Mouse (Mus musculus): Measurements from ENCODE around the gene Clec2e. TPM values are rescaled to one million over a fixed set of nuclear protein-coding genes. Genes with fewer than 3 reads are reported as not detected.
"Not testable (repeated sequence)": the region's sequence is repeated elsewhere in the genome, so short reads cannot be mapped to it uniquely, and the experiment has no call there.

The Clec2e gene
- 16.7 and 21.7 TPM in 2 replicates for polyA plus RNA-seq (2015; fragmentation: Nextera tagmentation; extraction: Ambion mirVana)

- not testable (repeated sequence) for H3K4me1 ChIP-seq (ENCODE audit: control insufficient read depth, insufficient read depth, low read length); H3K9me3 ChIP-seq (ENCODE audit: control insufficient read depth, low read length); H3K36me3 ChIP-seq (ENCODE audit: control insufficient read depth, insufficient read depth, low read length); H3K27me3 ChIP-seq (replicated peaks; ENCODE audit: control insufficient read depth, insufficient read depth, low read length); H3K4me2 ChIP-seq (ENCODE audit: low read depth, low read length)
- Histone ChIP-seq H3K27ac (ENCODE audit: low read length) (peak within 1 kb of the TSS; percentile 80), H3K9ac (ENCODE audit: low read depth, low read length) (0 out of 2 replicates have a peak within 1 kb of the TSS, but pooled peaks have one; percentile 45), H3K4me3 (ENCODE audit: low read length) (peak within 1 kb of the TSS; percentile 29)
- WGBS, result 53% methylated on average over 1 of the region's 1 CpGs
- peak; percentile 60 for ATAC-seq
Measured at GRCm38 (mm10) chr6:129100794-129101193, at the start of gene Clec2e. Gene Clec2e (minus strand): TSS chr6:129100913.

GRCm38 (mm10) chr6:129146812-129147211, 46.1 kb upstream of the Clec2e start:
- Histone ChIP-seq H3K4me3 (ENCODE audit: low read length) (no peak overlapping the region), H3K27me3 (replicated peaks; ENCODE audit: control insufficient read depth, insufficient read depth, low read length) (no peaks in the 10 kb centered on the region), H3K27ac (ENCODE audit: low read length) (no peak overlapping the region), H3K4me2 (ENCODE audit: low read depth, low read length) (no peak overlapping the region), H3K9me3 (ENCODE audit: control insufficient read depth, low read length) (no peaks in the 10 kb centered on the region), H3K36me3 (ENCODE audit: control insufficient read depth, insufficient read depth, low read length) (no peaks in the 10 kb centered on the region), H3K4me1 (ENCODE audit: control insufficient read depth, insufficient read depth, low read length) (no peaks in the 10 kb centered on the region), H3K9ac (ENCODE audit: low read depth, low read length) (no peak overlapping the region)
- ATAC-seq, result no peak
- WGBS, result 95% methylated on average over 2 of the region's 2 CpGs

DNA sequence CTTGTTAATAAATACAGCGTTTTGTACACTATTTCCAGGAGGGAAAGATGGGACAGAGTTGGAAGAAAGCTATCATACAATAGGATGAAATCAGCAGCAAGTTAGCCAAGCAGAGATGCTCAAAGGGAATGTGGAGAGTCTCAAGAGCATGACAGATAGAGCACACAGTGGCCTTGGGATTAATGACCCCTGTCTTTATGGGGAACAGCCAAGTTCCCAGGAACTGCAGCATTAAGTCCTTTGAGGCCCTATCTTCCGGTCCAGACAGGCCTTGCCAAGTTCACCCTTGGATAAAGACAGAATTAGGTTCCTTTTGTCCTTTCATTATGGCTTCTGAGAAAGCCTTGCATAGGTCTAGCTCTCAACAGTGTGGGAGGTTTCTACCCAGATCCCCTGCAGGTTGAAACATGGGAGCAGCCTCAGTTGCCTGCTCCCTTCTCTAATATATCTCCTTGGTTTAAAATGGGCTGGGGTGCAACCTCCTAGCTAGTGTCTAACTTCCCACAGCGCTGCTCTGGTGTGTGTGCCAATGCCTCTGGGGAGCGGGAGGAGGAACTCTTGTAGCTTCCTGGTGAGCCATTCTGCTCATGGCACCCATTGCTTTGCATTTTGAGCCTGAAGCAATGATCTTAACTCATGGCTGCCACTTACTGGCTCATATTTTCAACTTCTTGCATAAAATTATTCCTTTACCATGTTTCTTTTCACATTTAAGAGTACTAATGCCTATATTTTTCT, 32.1 kb upstream of the Clec2e start:
- Histone ChIP-seq H3K9ac (ENCODE audit: low read depth, low read length) (no peak overlapping the region), H3K4me3 (ENCODE audit: low read length) (no peak overlapping the region), H3K27ac (ENCODE audit: low read length) (no peak overlapping the region), H3K9me3 (ENCODE audit: control insufficient read depth, low read length) (no peaks in the 10 kb centered on the region), H3K36me3 (ENCODE audit: control insufficient read depth, insufficient read depth, low read length) (no peaks in the 10 kb centered on the region), H3K4me1 (ENCODE audit: control insufficient read depth, insufficient read depth, low read length) (no peaks in the 10 kb centered on the region), H3K4me2 (ENCODE audit: low read depth, low read length) (no peak overlapping the region), H3K27me3 (replicated peaks; ENCODE audit: control insufficient read depth, insufficient read depth, low read length) (no peaks in the 10 kb centered on the region)
- no peak for ATAC-seq
- WGBS, result 84% methylated on average over 4 of the region's 4 CpGs

- H3K27ac ChIP-seq (ENCODE audit: low read length), result no peak overlapping the region
- no peak overlapping the region for H3K9ac ChIP-seq (ENCODE audit: low read depth, low read length)
- no peaks in the 10 kb centered on the region for H3K36me3 ChIP-seq (ENCODE audit: control insufficient read depth, insufficient read depth, low read length)
- no peaks in the 10 kb centered on the region for H3K27me3 ChIP-seq (replicated peaks; ENCODE audit: control insufficient read depth, insufficient read depth, low read length)
- H3K4me1 ChIP-seq (ENCODE audit: control insufficient read depth, insufficient read depth, low read length), result no peaks in the 10 kb centered on the region
- H3K4me2 ChIP-seq (ENCODE audit: low read depth, low read length), result no peak overlapping the region
- H3K9me3 ChIP-seq (ENCODE audit: control insufficient read depth, low read length), result no peaks in the 10 kb centered on the region
- H3K4me3 ChIP-seq (ENCODE audit: low read length), result no peak overlapping the region
- ATAC-seq, result no peak
Measured at GRCm38 (mm10) chr6:129126861-129127260, 26.1 kb upstream of the Clec2e start.

DNA sequence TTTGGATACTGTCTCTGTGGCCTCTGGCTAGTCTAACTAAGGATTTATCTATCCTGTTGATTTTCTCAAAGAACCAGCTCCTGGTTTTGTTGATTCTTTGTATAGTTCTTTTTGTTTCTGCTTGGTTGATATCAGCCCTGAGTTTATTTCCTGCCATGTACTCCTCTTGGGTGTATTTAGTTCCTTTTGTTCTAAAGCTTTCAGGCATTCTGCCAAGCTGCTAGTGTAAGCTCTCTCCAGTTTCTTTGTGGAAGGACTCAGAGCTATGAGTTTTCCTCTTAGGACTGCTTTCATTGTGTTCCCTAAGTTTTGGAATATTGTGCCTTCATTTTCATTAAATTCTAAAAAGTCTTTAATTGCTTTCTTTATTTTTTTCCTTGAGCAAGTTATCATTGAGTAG, 23.8 kb upstream of the Clec2e start:
- H3K4me3 ChIP-seq (ENCODE audit: low read length); H3K4me2 ChIP-seq (ENCODE audit: low read depth, low read length); H3K9ac ChIP-seq (ENCODE audit: low read depth, low read length); ATAC-seq; H3K4me1 ChIP-seq (ENCODE audit: control insufficient read depth, insufficient read depth, low read length); H3K9me3 ChIP-seq (ENCODE audit: control insufficient read depth, low read length); H3K27me3 ChIP-seq (replicated peaks; ENCODE audit: control insufficient read depth, insufficient read depth, low read length); H3K27ac ChIP-seq (ENCODE audit: low read length); H3K36me3 ChIP-seq (ENCODE audit: control insufficient read depth, insufficient read depth, low read length): not testable (repeated sequence)

GRCm38 (mm10) chr6:129116223-129116622, 15.5 kb upstream of the Clec2e start:
- ATAC-seq, result no peak
- no peak overlapping the region for H3K9ac ChIP-seq (ENCODE audit: low read depth, low read length)
- no peak overlapping the region for H3K4me3 ChIP-seq (ENCODE audit: low read length)
- no peaks in the 10 kb centered on the region for H3K36me3 ChIP-seq (ENCODE audit: control insufficient read depth, insufficient read depth, low read length)
- H3K4me2 ChIP-seq (ENCODE audit: low read depth, low read length), result no peak overlapping the region
- H3K27me3 ChIP-seq (replicated peaks; ENCODE audit: control insufficient read depth, insufficient read depth, low read length), result no peaks in the 10 kb centered on the region
- H3K27ac ChIP-seq (ENCODE audit: low read length), result no peak overlapping the region
- no peaks in the 10 kb centered on the region for H3K9me3 ChIP-seq (ENCODE audit: control insufficient read depth, low read length)
- peaks cover 6% of the 10 kb centered on the region; the same call in 1 of the 2 replicates for H3K4me1 ChIP-seq (ENCODE audit: control insufficient read depth, insufficient read depth, low read length)
- WGBS, result 98% methylated on average over 3 of the region's 3 CpGs

- H3K4me2 ChIP-seq (ENCODE audit: low read depth, low read length); H3K9ac ChIP-seq (ENCODE audit: low read depth, low read length); H3K9me3 ChIP-seq (ENCODE audit: control insufficient read depth, low read length); H3K36me3 ChIP-seq (ENCODE audit: control insufficient read depth, insufficient read depth, low read length); H3K4me1 ChIP-seq (ENCODE audit: control insufficient read depth, insufficient read depth, low read length); H3K27ac ChIP-seq (ENCODE audit: low read length); H3K27me3 ChIP-seq (replicated peaks; ENCODE audit: control insufficient read depth, insufficient read depth, low read length); H3K4me3 ChIP-seq (ENCODE audit: low read length); ATAC-seq: not testable (repeated sequence)
- 85% methylated on average over 3 of the region's 3 CpGs for WGBS
Measured at GRCm38 (mm10) chr6:129114237-129114636, 13.5 kb upstream of the Clec2e start.

DNA sequence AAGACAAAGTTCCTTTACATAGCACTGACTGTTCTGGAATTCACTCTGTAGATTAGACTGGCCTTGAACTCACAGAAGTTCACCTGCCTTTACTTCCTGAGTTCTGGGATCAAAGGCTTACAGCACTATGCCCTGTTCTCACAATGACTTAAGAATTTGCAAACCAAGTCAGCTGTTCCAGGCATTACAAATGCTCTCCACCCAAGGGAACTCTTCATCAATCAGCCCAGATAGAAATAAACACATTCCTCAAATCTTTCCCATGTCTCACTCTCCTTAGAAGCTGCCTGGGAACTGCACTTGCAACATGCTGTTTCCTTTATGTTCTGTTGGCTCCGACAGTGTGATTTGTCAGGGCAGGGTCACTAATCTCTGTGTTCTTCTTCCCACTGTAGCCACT, 13.1 kb upstream of the Clec2e start:
- Histone ChIP-seq H3K27me3 (replicated peaks; ENCODE audit: control insufficient read depth, insufficient read depth, low read length) (no peaks in the 10 kb centered on the region), H3K9ac (ENCODE audit: low read depth, low read length) (no peak overlapping the region), H3K27ac (ENCODE audit: low read length) (no peak overlapping the region), H3K4me3 (ENCODE audit: low read length) (no peak overlapping the region), H3K4me1 (ENCODE audit: control insufficient read depth, insufficient read depth, low read length) (peaks cover 6% of the 10 kb centered on the region; the same call in 1 of the 2 replicates), H3K9me3 (ENCODE audit: control insufficient read depth, low read length) (no peaks in the 10 kb centered on the region), H3K36me3 (ENCODE audit: control insufficient read depth, insufficient read depth, low read length) (no peaks in the 10 kb centered on the region), H3K4me2 (ENCODE audit: low read depth, low read length) (no peak overlapping the region)
- WGBS, result 29% methylated on average over 1 of the region's 1 CpGs
- ATAC-seq, result peak; percentile 66

DNA sequence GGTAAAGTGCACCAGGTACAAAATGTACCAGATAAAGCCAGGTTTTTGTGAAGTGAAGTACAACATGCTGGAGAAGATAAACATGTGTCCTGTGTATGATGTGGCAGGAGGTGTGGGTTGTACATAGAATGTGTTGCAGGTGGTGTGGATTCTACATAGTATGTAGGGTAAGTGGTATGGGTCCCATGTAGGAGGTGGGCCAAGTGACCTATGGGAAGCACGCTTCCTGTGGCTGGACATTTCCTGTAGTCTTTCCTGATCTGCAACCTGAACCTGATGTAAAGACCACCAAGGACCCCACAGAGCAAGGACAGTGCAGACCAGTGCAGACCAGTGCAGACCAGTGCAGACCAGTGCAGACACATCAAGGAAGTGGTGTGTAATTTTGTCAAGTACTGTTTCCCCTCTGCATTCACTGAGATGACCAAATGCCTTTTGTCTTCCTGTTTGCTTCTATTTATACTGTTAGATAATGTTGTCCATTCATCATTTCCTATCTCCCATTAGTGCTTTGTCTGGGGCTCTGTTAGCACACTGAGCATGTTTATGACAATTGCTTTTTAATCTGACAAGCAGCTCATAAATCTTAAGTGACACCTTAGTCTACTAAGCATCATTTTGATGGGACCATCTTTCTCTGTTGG, 12.4 kb upstream of the Clec2e start:
- Histone ChIP-seq H3K4me1 (ENCODE audit: control insufficient read depth, insufficient read depth, low read length) (peaks cover 6% of the 10 kb centered on the region; the same call in 1 of the 2 replicates), H3K27ac (ENCODE audit: low read length) (no peak overlapping the region), H3K4me3 (ENCODE audit: low read length) (no peak overlapping the region), H3K9ac (ENCODE audit: low read depth, low read length) (no peak overlapping the region), H3K27me3 (replicated peaks; ENCODE audit: control insufficient read depth, insufficient read depth, low read length) (no peaks in the 10 kb centered on the region), H3K4me2 (ENCODE audit: low read depth, low read length) (no peak overlapping the region), H3K9me3 (ENCODE audit: control insufficient read depth, low read length) (no peaks in the 10 kb centered on the region), H3K36me3 (ENCODE audit: control insufficient read depth, insufficient read depth, low read length) (no peaks in the 10 kb centered on the region)
- WGBS, result 83% methylated on average over 1 of the region's 1 CpGs
- peak; percentile 62 for ATAC-seq
